Mouse (Mus musculus): Measurements from ENCODE around the gene Arhgap6. TPM values are rescaled to one million over a fixed set of nuclear protein-coding genes. Genes with fewer than 3 reads are reported as not detected.

Gene Arhgap6
- 5.0 and 6.0 TPM in 2 replicates for polyA plus RNA-seq (2016; fragmentation: Nextera tagmentation; extraction: Ambion mirVana)

DNA sequence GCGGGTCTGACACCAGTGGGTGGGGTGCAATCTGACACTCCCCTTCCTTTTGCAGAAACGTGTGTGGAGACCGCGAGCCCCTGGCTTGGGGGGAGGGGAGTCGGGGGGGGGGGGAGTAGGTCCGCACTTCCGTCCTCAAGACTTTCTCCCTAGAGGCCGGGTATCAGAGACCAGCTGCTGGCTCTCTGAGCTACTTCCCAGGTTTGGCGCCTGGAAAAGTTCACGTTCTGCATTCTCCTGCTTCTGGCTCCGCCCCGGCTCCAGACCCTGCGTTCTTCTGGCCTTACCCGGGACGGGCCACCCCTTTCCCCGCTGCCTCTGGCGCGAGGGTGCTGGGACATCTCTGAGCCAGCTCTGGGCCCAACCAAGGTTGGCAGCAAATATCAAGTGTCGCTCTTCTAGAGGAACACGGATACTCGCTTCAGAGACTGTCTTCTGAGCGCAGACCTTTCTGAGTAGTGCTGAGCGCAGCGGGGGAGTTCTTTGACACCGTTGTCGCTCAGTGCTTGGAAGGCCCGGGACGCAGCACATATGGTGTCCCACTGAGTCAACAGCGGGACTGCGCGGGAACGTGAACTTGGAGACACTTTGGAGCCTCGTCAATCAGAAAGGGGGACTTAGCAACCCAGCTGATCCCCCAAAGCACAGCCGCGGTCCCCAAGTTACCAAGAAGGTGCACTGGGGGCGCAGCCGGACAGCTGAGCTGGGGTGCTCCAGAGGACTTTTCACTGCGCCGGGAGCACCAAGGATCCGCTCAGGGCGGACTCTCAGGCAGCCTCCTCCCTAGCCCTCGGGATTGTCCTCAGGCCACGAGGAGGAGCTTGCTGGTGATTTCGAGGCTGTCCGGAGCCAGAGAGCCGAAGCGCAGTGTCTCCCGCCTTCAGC is at the start of gene Arhgap6:
Gene Arhgap6, plus strand, starts transcription at position 126 of the 885 bp plus-strand sequence.
- no peaks in the 10 kb centered on the region for H3K9me3 ChIP-seq (replicated peaks)
- WGBS (ENCODE audit: insufficient replicate concordance) = 9% methylated on average over 43 of the region's 48 CpGs
- H3K36me3 ChIP-seq = no peaks in the 10 kb centered on the region
- no peak within 1 kb of the TSS for H3K27ac ChIP-seq
- peak within 1 kb of the TSS; percentile 57 for H3K4me2 ChIP-seq
- peak within 1 kb of the TSS; percentile 36 for H3K4me3 ChIP-seq
- ATAC-seq = no peak
- H3K27me3 ChIP-seq (replicated peaks) = peaks cover 53% of the 10 kb centered on the region
- no peak within 1 kb of the TSS for H3K9ac ChIP-seq
- no peaks in the 10 kb centered on the region for H3K4me1 ChIP-seq

DNA sequence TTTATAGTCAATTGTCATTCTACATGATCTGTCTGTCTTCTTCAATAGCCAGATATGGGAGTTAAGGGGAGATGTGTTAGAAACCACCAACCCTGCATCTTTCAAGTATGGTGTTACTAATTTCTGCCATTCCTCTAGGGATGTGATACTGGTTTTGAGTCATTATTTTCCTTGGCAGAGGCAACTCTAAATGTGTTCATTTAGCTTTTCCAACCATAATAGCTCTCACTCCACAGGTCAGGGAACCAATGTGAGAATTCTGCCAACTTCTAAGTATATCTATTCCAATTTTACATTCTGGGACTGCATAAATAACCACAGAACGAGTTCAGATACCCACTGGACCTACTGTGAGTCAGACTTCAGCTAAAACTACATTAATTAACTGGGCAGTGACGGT is 47.9 kb upstream of the Arhgap6 start:
- no peak overlapping the region for H3K9ac ChIP-seq
- no peaks in the 10 kb centered on the region for H3K4me1 ChIP-seq
- H3K27ac ChIP-seq = no peak overlapping the region
- no peaks in the 10 kb centered on the region for H3K27me3 ChIP-seq (replicated peaks)
- no peak for ATAC-seq
- no peaks in the 10 kb centered on the region for H3K9me3 ChIP-seq (replicated peaks)
- H3K4me2 ChIP-seq = no peak overlapping the region
- no peak overlapping the region for H3K4me3 ChIP-seq
- WGBS (ENCODE audit: insufficient replicate concordance) = 28% methylated on average over 2 of the region's 2 CpGs
- H3K36me3 ChIP-seq = no peaks in the 10 kb centered on the region

DNA sequence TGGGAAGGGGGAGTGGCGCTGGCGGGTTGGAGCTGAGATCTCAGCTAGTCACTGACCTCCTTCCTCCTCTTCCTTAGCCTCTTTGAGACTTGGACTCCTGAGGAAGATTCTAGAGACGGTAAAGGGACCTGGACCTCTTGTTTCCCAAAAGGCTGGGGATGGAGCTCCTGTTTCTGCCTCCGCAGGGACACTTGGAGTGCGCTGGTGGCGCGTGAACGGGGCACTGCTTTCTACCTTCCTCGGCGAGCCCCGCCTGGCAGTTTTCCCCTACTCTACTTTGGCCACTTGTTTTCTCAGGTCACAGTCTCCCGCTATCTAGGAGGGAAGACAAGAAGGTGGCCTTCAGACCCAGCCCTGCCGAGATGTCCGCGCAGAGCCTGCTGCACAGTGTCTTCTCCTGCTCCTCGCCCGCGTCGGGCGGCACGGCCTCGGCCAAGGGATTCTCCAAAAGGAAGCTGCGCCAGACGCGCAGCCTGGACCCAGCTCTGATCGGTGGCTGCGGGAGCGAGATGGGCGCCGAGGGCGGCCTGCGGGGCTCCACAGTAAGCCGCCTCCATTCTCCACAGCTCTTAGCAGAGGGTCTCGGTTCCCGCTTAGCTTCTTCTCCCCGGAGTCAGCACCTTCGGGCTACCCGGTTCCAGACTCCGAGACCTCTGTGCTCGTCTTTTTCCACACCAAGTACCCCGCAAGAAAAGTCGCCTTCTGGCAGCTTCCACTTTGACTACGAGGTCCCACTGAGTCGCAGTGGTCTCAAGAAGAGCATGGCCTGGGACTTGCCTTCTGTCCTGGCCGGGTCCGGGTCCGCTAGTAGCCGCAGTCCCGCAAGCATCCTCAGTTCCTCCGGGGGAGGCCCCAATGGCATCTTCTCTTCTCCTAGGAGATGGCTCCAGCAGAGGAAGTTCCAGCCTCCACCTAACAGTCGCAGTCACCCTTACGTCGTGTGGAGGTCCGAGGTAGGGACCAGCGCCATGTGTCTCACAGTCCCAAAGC is 1.3 kb downstream of the Arhgap6 start:
- H3K9ac ChIP-seq = no peak overlapping the region
- H3K27ac ChIP-seq = no peak overlapping the region
- H3K27me3 ChIP-seq (replicated peaks) = peaks cover 53% of the 10 kb centered on the region
- H3K4me3 ChIP-seq = peak overlapping the region; percentile 36
- WGBS (ENCODE audit: insufficient replicate concordance) = 10% methylated on average over 55 of the region's 55 CpGs
- ATAC-seq = no peak
- H3K36me3 ChIP-seq = no peaks in the 10 kb centered on the region
- H3K4me1 ChIP-seq = no peaks in the 10 kb centered on the region
- peak overlapping the region; percentile 57 for H3K4me2 ChIP-seq
- no peaks in the 10 kb centered on the region for H3K9me3 ChIP-seq (replicated peaks)

DNA sequence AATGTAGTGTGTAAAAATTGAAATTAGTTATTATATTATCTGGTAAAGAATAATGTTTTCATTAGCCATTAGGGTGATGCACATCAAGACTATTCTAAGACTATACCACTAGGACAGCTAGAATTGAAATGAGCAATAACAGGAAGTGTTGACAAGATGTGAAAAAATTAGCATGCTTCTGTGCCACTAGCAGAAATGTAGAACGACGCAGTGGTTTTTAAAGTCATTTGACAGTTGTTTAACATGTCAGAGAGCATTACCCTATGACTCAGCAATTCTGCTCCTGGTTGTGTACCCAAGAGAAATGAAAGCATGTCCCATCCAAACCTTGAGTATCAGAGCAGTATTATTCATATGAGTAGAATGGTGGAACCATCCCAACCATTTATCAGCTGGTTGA is 9.8 kb downstream of the Arhgap6 start:
- Histone ChIP-seq H3K4me3 (no peak overlapping the region), H3K9me3 (replicated peaks) (no peaks in the 10 kb centered on the region), H3K27me3 (replicated peaks) (no peaks in the 10 kb centered on the region), H3K9ac (no peak overlapping the region), H3K36me3 (no peaks in the 10 kb centered on the region), H3K4me2 (no peak overlapping the region), H3K27ac (no peak overlapping the region), H3K4me1 (no peaks in the 10 kb centered on the region)
- 55% methylated on average over 2 of the region's 2 CpGs for WGBS (ENCODE audit: insufficient replicate concordance)
- no peak for ATAC-seq

DNA sequence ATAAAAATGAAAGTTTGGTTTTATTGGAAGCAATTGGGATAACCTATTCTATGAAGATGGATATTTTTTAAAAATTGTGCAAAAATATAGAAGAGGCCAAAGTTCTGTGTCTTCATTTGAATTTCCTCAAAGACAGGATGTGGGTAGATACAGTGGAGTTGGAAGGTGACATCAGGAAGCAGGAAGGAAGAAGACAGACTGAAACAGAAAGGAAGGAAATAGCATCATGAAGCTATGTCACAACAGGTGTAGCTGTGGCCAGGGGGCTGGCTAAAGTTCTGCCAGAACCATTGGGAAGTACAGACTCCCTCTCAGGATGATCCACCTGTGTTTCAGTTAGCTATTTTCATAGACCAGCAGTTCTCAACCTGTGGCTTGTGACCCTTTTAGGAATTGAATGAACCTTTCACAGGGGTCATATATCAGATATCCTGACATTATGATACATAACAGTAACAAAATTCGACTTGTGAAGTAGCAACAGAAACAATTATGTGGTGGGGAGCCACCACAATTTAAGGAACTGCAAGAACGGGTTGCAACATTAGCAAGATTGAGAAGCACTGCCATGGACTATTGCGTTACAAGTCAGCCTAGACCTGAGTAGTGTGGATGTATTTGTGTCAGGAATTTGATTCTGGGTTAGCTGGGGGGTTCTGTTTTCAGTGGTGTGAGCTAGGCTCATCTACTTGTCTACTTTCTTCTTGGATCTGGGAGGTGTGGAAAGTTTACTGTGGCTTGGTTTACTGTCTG is 15.8 kb downstream of the Arhgap6 start:
- Histone ChIP-seq H3K4me2 (no peak overlapping the region), H3K27ac (no peak overlapping the region), H3K9me3 (replicated peaks) (no peaks in the 10 kb centered on the region), H3K9ac (no peak overlapping the region), H3K36me3 (no peaks in the 10 kb centered on the region), H3K4me1 (no peaks in the 10 kb centered on the region), H3K27me3 (replicated peaks) (no peaks in the 10 kb centered on the region), H3K4me3 (no peak overlapping the region)
- WGBS (ENCODE audit: insufficient replicate concordance) = 39% methylated on average over 3 of the region's 3 CpGs
- no peak for ATAC-seq

DNA sequence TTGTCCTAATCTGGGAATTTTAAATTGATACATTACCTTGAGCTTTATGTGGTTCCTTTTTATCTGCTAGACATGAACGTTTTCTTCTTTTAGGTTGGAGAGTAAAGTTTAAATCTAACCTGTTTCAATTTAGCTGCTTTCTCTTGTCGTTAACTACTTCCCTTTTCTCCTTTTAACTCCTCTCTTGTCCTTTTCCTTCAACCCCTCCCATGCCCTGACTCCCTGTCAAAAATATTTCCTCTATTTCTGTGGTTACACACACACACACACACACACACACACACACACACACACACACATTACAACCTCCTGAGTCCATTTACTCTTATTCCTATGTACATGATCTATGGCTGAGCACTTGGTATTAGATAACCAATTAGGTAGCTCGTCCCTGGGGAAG is 24.0 kb downstream of the Arhgap6 start:
- H3K27me3 ChIP-seq (replicated peaks) = no peaks in the 10 kb centered on the region
- H3K9me3 ChIP-seq (replicated peaks) = no peaks in the 10 kb centered on the region
- H3K4me3 ChIP-seq = no peak overlapping the region
- no peaks in the 10 kb centered on the region for H3K36me3 ChIP-seq
- WGBS (ENCODE audit: insufficient replicate concordance) = 36% methylated on average over 3 of the region's 3 CpGs
- no peak overlapping the region for H3K27ac ChIP-seq
- no peak for ATAC-seq
- no peak overlapping the region for H3K9ac ChIP-seq
- no peaks in the 10 kb centered on the region for H3K4me1 ChIP-seq
- no peak overlapping the region for H3K4me2 ChIP-seq

DNA sequence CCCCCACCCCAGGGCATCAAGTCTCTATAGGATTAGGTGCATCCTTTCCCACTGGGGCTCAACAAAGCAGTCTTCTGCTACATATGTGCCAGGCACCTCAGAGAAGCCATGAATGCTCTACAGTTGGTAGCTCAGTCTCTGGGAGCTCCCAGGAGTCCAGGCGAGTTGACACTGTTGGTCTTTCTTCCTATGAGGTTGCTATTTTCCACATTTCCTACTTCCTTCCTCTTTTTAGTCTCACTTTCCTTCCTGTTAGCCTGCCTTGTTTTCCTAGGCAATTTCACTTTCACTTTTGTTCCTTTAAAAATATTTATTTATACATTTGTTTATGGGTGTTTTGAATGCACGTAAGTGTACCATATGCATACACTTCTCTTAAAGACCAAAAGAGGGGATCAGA is 29.3 kb downstream of the Arhgap6 start:
- H3K36me3 ChIP-seq = no peaks in the 10 kb centered on the region
- H3K9me3 ChIP-seq (replicated peaks) = no peaks in the 10 kb centered on the region
- H3K27ac ChIP-seq = no peak overlapping the region
- H3K9ac ChIP-seq = no peak overlapping the region
- H3K4me1 ChIP-seq = no peaks in the 10 kb centered on the region
- ATAC-seq = no peak
- H3K27me3 ChIP-seq (replicated peaks) = no peaks in the 10 kb centered on the region; the same call in 1 of the 2 replicates
- H3K4me2 ChIP-seq = no peak overlapping the region
- no peak overlapping the region for H3K4me3 ChIP-seq
- 53% methylated on average over 2 of the region's 2 CpGs for WGBS (ENCODE audit: insufficient replicate concordance)

DNA sequence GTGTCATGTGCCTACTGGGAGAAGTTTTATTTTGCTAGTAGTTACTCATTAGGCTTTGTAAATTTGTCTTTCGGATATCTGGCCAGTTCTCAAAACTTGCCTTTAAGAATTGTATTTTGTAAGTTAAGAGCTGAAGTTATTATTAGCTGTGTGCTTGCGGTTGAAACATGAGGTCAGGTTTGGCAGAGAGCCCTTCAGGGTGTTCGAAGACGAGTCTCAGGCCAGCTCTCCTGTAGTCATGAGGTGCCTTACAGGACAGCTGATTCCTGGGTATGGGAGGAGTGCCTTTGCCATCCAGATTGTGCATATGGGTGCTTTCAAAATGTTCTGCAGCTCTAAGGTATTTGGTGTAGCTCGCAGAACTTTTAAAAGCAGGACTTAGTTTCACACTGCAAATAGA is 37.4 kb downstream of the Arhgap6 start:
- H3K27me3 ChIP-seq (replicated peaks) = no peaks in the 10 kb centered on the region; the same call in 1 of the 2 replicates
- H3K4me3 ChIP-seq = no peak overlapping the region
- no peaks in the 10 kb centered on the region for H3K36me3 ChIP-seq
- H3K4me1 ChIP-seq = no peaks in the 10 kb centered on the region
- ATAC-seq = no peak
- no peak overlapping the region for H3K27ac ChIP-seq
- no peak overlapping the region for H3K9ac ChIP-seq
- no peak overlapping the region for H3K4me2 ChIP-seq
- no peaks in the 10 kb centered on the region for H3K9me3 ChIP-seq (replicated peaks)
- 66% methylated on average over 5 of the region's 5 CpGs for WGBS (ENCODE audit: insufficient replicate concordance)

DNA sequence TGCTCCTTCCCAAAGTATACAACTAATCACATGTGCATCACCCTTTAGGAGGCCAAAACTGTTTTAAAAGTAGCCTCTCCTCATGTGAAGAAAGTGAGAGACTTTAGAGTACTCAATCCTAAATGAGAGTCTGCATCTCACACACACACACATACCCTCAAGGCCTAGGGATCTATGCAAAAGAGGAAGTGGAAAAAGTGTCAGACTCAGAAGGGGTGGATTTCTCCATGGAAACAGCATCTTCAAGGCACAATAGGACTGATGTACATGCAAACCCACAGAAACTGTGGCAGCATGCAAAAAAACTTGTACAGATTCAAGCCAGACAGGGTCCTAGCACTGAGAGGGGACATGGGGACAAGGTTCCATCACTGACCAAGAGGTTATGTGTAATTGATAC is 53.2 kb downstream of the Arhgap6 start:
- H3K36me3 ChIP-seq = no peaks in the 10 kb centered on the region
- no peak overlapping the region for H3K4me3 ChIP-seq
- H3K27ac ChIP-seq = no peak overlapping the region
- no peaks in the 10 kb centered on the region for H3K4me1 ChIP-seq
- no peaks in the 10 kb centered on the region for H3K9me3 ChIP-seq (replicated peaks)
- ATAC-seq = no peak
- no peak overlapping the region for H3K4me2 ChIP-seq
- no peaks in the 10 kb centered on the region; the same call in 1 of the 2 replicates for H3K27me3 ChIP-seq (replicated peaks)
- no peak overlapping the region for H3K9ac ChIP-seq

DNA sequence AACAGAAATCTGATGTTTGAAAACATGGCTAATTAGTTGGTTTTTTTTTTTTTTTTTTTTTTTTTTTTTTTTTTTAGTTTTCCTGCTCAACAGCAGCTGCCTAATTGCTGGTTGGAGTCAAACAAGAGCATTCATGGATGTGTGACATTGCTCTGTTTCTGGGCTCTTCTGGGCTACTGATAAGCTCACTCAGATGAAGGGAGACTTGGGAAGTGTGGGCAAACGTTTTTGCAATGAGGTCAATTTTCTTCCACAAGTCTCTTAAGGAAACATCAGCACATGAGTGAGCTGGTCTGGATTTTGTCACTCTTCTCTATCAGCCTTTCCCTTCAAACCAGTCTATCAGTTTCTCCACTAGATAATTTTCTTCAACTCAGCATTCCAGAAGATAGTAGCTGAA is 79.8 kb downstream of the Arhgap6 start:
- 27% methylated on average over 1 of the region's 1 CpGs for WGBS (ENCODE audit: insufficient replicate concordance)
- ATAC-seq = no peak

DNA sequence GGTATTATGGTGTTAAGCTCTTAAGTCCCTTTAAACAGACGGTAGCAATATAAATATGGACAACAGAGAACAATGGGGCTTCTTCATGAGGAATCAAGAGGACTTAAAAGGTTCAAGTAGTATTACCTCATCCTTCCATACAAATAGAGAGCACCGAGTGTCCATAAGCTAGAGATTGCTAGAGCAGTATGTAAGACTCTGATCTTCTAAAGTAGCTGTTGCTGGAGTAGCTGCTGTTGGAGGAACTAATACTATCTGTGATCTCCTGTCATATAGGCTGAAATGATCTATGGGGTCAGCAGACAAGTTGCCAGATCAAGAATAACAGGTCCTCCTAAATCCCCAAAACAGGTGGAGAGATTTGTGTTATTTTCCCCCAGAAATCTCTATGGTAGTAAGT is 108.7 kb downstream of the Arhgap6 start:
- Histone ChIP-seq H3K4me2 (no peak overlapping the region), H3K9ac (no peak overlapping the region), H3K36me3 (no peaks in the 10 kb centered on the region), H3K4me3 (no peak overlapping the region), H3K27me3 (replicated peaks) (no peaks in the 10 kb centered on the region), H3K27ac (no peak overlapping the region), H3K9me3 (replicated peaks) (no peaks in the 10 kb centered on the region), H3K4me1 (no peaks in the 10 kb centered on the region)
- ATAC-seq = no peak
- WGBS (ENCODE audit: insufficient replicate concordance) = 72% methylated on average over 2 of the region's 2 CpGs

More for the DNA sequence above, 79.8 kb downstream of the Arhgap6 start:
- Histone ChIP-seq H3K9ac (no peak overlapping the region), H3K4me2 (no peak overlapping the region), H3K4me1 (no peaks in the 10 kb centered on the region), H3K36me3 (no peaks in the 10 kb centered on the region), H3K4me3 (no peak overlapping the region), H3K27ac (no peak overlapping the region), H3K27me3 (replicated peaks) (no peaks in the 10 kb centered on the region), H3K9me3 (replicated peaks) (no peaks in the 10 kb centered on the region)

Data from liver, embryonic 12.5 days (tissue).